Mouse (Mus musculus) spleen, adult 18-20 months (tissue): Measurements from ENCODE around the gene Slc30a3.
"Not testable (repeated sequence)": the region's sequence is repeated elsewhere in the genome, so short reads cannot be mapped to it uniquely, and the experiment has no call there.

Source experiments
- DNase-seq, 2 experiments: peaks; one replicate each; pipeline ENCODE4 v3.0.0; 2022; ENCODE audit warnings: mixed read lengths in 2 of 2

The Slc30a3 gene

DNA sequence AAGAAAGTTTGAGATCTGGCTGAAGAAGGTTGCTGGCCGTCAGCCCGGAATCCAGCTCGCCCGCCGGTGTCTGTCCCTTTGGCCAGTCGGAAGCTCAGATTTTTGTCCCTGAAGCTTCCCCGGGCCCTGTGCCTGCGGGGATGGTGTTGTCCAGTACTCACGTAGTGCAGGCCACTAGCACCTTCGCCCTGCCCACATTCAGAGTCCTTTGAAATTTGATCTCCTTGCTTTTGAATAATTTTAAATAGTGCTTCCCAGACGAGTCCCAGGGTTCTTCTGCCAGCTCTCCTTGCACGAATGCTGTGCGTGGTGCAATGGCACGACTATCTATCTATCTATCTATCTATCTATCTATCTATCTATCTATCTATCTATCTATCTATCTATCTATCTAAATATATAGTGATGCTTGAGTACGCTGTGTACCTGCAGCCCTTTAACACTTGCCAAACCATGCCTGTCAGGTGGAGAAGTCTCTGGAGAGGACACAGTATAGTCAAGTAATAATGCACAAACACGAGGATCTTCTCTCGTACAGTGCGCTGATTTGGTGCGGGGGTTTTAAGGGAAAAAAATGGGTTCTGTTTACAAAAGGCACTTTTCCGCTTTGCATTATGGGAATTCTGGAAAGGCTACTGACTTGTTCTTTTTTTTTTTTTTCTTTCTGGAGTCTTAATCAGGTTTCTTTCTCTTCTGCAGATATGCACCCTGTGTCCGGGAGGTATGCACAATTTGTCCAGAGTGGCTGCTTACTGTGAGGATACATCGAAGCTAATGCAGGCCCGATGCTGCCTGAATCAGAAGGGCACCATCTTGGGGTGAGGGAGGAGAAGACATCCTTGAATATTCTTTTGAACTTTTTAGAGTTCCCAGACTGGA, 59.0 kb downstream of the Slc30a3 start, which contains the start of gene Slc5a6:
Gene Slc5a6, minus strand, starts transcription at position 162 of the 879 bp plus-strand sequence.
- DNase-seq = peak in 1 of 2 experiments; percentile 34

DNA sequence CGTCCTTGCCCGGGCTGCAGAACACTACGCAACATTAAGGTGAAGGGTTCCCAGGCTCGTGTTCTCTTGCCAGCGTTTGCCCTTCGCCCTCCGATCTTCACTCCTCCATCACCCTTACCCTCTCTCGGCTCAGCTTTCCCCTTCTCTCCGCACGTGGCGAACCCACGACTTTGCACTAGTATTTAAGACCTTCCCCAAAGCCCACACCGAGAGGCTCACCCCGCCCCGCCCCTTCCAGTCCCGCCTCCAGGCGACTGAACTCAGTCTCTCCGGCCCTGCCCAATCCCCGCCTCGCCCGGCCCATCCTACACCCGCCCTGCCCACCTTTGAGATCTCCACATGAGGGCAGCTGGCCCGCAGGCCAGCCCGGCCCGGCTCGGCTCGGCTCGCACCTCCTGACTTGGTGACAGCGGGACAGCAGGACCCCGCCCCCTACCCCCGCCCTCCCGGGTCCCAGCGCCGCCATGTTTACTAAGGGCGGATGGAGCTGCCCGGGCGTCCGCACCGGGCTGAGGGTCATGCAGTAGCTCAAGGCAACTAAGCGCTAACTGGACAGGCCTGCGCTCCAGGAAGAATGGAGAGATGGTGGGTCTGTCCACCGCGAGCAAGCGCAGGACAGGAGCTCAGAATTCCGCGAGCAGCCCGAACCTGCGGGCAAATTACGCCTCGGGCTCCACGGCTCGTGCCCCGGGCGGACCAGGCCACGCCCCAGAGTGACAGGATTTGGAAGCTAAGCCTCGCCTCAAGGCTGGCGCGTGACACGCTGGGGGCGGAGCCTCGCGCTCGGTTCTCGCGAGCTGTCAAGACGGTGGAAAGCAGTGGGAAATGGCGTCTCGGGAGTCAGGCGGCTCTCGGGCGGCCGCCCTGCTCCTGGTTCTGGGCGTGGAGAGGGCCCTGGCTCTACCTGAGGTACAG, 59.9 kb downstream of the Slc30a3 start, which contains the start of gene Atraid:
Gene Atraid, plus strand, starts transcription at position 465 of the 915 bp plus-strand sequence.
- peak; percentile 97 to 99 for DNase-seq

DNA sequence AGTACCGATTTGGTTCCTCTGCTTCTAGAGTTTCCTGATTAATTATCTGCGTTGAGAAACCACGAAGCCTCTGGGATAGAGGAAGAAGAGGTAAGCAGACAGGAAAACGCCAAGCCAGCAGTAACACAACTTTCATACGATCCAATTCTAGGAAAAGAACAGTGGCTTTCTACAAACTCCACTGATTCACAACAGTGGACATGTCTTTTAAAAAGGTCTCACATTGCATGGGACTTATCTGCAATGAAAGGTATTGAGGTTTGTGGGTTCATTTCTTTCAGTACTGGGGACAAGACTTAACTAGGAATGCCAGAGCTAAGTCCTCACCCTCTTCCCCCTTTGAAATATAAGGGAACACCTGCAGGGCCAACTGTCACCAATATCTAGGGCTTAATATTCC, 61.0 kb downstream of the Slc30a3 start:
- no peak for DNase-seq

DNA sequence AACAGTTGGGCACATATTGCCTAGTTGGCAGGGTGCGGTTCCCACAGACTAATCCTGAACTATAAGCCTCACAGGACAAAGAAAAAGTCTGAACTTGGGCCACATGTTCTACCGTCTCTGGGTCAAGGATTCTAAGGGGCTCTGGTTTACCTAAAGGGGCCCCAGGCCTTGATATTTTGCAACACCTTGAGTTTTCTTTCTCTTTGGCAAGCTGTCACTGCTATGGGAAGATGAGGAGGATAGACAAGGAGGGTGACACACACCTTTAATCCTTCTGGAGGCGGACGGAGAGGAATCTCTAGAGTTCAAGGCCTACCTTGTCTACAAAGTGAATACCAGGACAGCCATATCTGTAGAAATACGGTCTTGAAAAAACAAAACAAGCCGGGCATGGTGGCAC, 61.6 kb downstream of the Slc30a3 start:
- DNase-seq = no peak

DNA sequence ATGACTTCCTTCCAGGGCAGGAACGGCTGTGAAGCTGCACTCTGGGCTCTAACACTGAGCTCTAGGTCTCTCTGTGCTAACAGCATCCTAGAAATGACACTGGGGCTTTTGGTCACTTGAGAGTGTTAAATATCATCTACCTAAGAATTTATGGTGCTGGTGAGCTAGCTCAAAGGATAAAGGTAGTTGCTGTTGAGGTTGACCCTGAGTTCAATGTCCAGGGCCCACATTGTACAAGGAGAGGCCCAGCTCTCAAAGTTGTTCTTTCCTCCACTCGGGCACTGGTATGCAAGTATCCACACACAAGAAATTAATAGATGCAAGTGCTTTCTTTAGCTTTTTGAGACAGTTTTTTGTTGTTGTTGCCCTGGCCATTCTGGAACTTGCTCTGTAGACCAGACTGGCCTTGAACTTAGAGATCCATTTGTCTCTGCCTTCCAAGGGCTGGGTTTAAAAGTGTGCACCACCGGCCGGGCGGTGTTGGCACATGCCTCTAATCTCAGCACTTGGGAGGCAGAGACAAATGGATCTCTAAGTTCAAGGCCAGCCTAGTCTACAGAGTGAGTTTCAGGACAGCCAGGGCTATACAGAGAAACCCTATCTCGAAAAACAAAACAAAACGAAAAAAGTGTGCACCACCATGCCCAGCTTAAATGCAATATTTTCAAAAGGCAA, 69.7 kb downstream of the Slc30a3 start:
- no peak for DNase-seq

DNA sequence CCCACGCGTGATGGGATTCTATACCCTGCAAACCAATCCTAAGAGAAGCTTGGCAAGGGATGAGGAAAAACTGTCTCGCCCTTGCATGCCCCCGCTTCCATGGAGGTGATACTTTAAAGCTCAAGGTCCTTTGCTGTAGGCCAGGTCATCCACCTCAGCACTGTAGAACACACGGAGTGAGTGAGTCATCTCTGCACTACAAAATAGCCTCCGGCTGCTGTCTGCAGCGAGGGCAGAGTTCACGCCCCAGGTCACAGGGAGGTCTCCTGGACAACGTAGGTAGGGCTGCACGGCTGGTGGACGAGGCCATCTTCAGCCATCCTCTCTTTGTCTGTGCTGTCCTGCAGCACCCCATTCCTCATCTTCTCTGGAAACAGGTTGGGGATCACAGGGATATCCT, 71.5 kb downstream of the Slc30a3 start:
- DNase-seq = not testable (repeated sequence)
